Mouse (Mus musculus): ENCODE data around the gene 6030408B16Rik.

DNA sequence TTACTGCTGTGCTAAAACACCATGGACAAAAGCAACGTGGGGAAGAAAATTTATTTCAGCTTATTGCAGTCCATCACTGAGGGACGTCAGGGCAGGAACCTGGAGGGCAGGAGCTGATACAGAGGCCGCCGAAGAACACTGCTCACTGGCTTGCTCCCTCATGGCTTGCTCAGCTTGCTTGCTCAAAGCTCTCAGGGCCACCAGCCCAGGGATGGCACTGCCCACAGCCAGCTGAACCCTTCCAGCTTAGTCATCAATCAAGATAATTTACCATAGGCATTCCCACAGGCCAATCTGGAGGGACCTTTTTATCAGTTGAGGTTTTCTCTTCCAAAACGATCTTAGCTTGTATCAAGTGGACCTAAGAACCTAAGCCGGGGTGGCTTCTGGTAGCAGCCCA, 19.0 kb downstream of the 6030408B16Rik start:
- no peak for TF ChIP-seq MAFK (IDR thresholded peaks at IDR 0.05; ENCODE audit: insufficient read depth, low read depth, low read length)
- no peak for TF ChIP-seq ZNF384 (IDR thresholded peaks at IDR 0.05; ENCODE audit: low read depth, low read length)
- TF ChIP-seq HCFC1 (IDR thresholded peaks at IDR 0.05; ENCODE audit: borderline replicate concordance, insufficient read depth, low read length) = no peak

Data from ES-E14 (cell line).